8 mouse cellular contexts compared by ENCODE assay signal in the genomic region with DNA sequence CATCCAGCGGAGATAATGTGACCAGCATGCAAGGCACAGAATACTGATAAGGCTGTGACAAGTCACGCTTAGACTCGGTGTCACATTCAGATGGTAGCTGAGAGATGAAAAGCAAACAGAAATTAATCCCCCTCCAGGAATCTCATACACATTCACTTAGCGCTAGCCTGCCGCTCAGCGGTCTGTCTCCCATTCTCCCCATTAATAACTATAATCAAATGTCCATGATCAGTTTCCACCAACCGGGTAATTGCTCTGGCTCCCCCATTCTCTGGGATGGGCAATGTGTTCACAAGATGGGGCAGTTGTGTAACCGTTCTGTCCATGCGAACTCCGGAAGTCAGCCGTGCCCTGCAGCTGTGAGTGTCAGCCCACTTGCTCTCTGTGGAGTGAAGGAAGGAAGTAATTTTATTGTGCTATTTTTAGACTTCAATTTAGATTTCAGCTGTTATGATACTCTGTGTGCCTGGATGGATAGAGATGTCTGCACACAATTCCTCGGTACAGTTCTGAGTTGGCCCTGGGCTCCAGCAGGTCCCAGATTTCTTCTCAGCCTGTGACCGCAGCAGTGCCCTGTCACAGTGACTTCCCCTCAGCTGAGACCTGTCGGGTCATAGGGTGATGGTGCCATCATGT.
DNase-seq lines count a peak whose midpoint lies in the region; ATAC-seq and TF ChIP-seq lines count a peak whose summit lies in the region.

No protein-coding gene starts in this region.

- peak overlapping the region; percentile 38 for H3K4me2 ChIP-seq in heart, postnatal 0 days (ENCODE audit: low read depth, low read length)
- H3K4me2 ChIP-seq in midbrain, embryonic 13.5 days (replicated peaks): peak overlapping the region; percentile 2

- no peak for TF ChIP-seq CTCF in bone marrow, adult 2 months (IDR thresholded peaks at IDR 0.05; ENCODE audit: control insufficient read depth, insufficient read depth, low read length)
- peak; percentile 2; the same call in 1 of the 2 replicates for TF ChIP-seq CTCF in heart, postnatal 0 days (IDR thresholded peaks at IDR 0.05; ENCODE audit: low read depth)

- WGBS in bone marrow, adult 2 months: 19% methylated on average over 14 of the region's 14 CpGs
- 34% methylated on average over 14 of the region's 14 CpGs for WGBS in heart, postnatal 0 days
- WGBS in midbrain, embryonic 13.5 days: 45% methylated on average over 14 of the region's 14 CpGs

- peaks cover 4% of the 10 kb centered on the region for H3K4me1 ChIP-seq in bone marrow, adult 2 months (ENCODE audit: control insufficient read depth, insufficient read depth, low read length)
- peaks cover 32% of the 10 kb centered on the region for H3K4me1 ChIP-seq in heart, postnatal 0 days (ENCODE audit: control insufficient read depth, insufficient read depth)
- peaks cover 45% of the 10 kb centered on the region for H3K4me1 ChIP-seq in midbrain, embryonic 13.5 days (replicated peaks)

- H3K36me3 ChIP-seq in heart, postnatal 0 days (replicated peaks; ENCODE audit: control insufficient read depth, insufficient read depth, low read length): no peaks in the 10 kb centered on the region
- no peaks in the 10 kb centered on the region for H3K36me3 ChIP-seq in midbrain, embryonic 13.5 days

- no peak overlapping the region for H3K9ac ChIP-seq in heart, postnatal 0 days (replicated peaks; ENCODE audit: low read depth, low read length)
- H3K9ac ChIP-seq in midbrain, embryonic 13.5 days (replicated peaks): no peak overlapping the region

- H3K27me3 ChIP-seq in heart, postnatal 0 days (ENCODE audit: control insufficient read depth, insufficient read depth, low read length): no peaks in the 10 kb centered on the region
- peaks cover 9% of the 10 kb centered on the region; the same call in 1 of the 2 replicates for H3K27me3 ChIP-seq in midbrain, embryonic 13.5 days

- peak overlapping the region; percentile 32; the same call in 1 of the 2 replicates for H3K27ac ChIP-seq in bone marrow, adult 2 months (ENCODE audit: control insufficient read depth, insufficient read depth, low read depth, low read length, poor library complexity)
- peak overlapping the region; percentile 65 for H3K27ac ChIP-seq in heart, postnatal 0 days (ENCODE audit: low read depth)
- H3K27ac ChIP-seq in midbrain, embryonic 13.5 days: peak overlapping the region; percentile 83

- no peaks in the 10 kb centered on the region for H3K9me3 ChIP-seq in heart, postnatal 0 days (replicated peaks; ENCODE audit: control insufficient read depth, low read length)
- no peaks in the 10 kb centered on the region for H3K9me3 ChIP-seq in midbrain, embryonic 13.5 days

- TF ChIP-seq EP300 in heart, postnatal 0 days (IDR thresholded peaks at IDR 0.05; ENCODE audit: low read depth): peak; percentile 54; the same call in 1 of the 2 replicates

- H3K4me3 ChIP-seq in bone marrow, adult 2 months (replicated peaks; ENCODE audit: control insufficient read depth, low read depth, low read length): no peak overlapping the region
- H3K4me3 ChIP-seq in heart, postnatal 0 days (ENCODE audit: low read depth, low read length): no peak overlapping the region
- no peak overlapping the region for H3K4me3 ChIP-seq in midbrain, embryonic 13.5 days (replicated peaks)

- ATAC-seq in common myeloid progenitor, adult 5-6 weeks (replicated peaks; ENCODE audit: low read depth, poor library complexity, severe bottlenecking): peak; percentile 73
- ATAC-seq in heart, postnatal 0 days (ENCODE audit: insufficient read depth, low read depth): peak; percentile 61
- peak; percentile 79 for ATAC-seq in midbrain, embryonic 13.5 days

- TF ChIP-seq POLR2A in bone marrow, adult 2 months (IDR thresholded peaks at IDR 0.05; ENCODE audit: borderline replicate concordance, control insufficient read depth, low read depth, low read length): no peak

- peak; percentile 79 for DNase-seq in heart, postnatal 0 days (ENCODE audit: low spot score)
- peak; percentile 60 for DNase-seq in kidney, postnatal 14 days
- DNase-seq in left cerebral cortex, adult 8-10 months (ENCODE audit: low spot score in 2 of 2): no peak
- DNase-seq in ovary, postnatal 36 days (ENCODE audit: low spot score): no peak
- no peak for DNase-seq in urinary bladder, adult 2 months (ENCODE audit: low spot score)

Comparison
In these comparisons a context has a peak if more than half of its experiments do, and no peak if none do; other contexts are left out.
1. H3K27ac ChIP-seq: peak in every context shown above with its lines; median percentile 83 in midbrain, embryonic 13.5 days; 65 in heart, postnatal 0 days; 32 in bone marrow, adult 2 months.
2. DNase-seq: peak in heart, postnatal 0 days (single experiment) and kidney, postnatal 14 days (single experiment); none in left cerebral cortex, adult 8-10 months (0 of 2), ovary, postnatal 36 days (single experiment) and urinary bladder, adult 2 months (single experiment).
3. Peak in every context shown above with its lines, with median percentiles within 50 percentile points of each other: ATAC-seq.